Mouse (Mus musculus) ZHBTc4 (cell line): ENCODE results near the gene Olfr922.
A peak's percentile ranks its signal among the peaks of the same experiment; 100 is the strongest.

ENCODE experiments used
- DNase-seq: peaks from one replicate; pipeline ENCODE4 v3.0.0-alpha.2; 2011; ENCODE audit warnings: low read depth, low spot score

Gene Olfr922

DNA sequence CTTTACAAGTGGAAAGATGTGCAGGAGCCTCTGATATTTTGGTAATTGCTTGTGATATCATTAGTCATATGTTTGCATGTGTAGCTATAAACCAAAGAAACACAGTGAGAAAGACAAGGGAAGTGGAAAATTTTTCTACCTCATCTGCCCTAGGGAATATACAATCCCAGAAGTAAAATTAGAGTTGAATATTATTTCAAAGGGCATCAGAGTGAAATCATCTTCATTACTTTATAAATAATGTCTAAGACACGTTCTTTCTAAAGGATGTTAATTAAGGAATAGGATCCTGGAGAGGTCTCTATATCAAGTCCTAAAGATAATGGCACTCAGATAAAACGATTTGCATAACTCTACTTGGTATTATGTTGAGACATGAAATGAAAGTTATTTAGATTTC, at the start of gene Olfr922:
TSS of gene Olfr922 (plus strand) at position 301 of the 400 bp plus-strand sequence.
- no peak for DNase-seq

DNA sequence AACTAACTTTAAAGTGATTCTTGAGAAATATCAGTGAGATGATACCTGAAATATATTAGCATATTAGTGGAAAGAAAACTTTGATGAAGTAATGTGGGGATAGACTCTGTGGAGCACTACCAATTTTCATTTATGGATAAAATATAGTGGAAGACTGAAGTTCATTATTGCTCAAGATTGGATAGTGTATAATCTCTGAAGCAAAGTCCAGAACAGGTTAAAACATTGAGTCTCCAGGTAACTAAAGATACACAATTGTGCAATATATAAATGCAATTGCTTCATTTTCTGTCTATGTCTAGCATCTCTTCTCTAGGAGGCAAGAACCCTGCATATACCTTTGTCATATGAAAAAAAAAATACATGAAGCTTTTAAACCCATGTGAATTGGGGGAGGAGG, 41.6 kb upstream of the Olfr922 start, which contains the start of gene Olfr921:
TSS of gene Olfr921 (plus strand) at position 301 of the 400 bp plus-strand sequence.
- DNase-seq = no peak

DNA sequence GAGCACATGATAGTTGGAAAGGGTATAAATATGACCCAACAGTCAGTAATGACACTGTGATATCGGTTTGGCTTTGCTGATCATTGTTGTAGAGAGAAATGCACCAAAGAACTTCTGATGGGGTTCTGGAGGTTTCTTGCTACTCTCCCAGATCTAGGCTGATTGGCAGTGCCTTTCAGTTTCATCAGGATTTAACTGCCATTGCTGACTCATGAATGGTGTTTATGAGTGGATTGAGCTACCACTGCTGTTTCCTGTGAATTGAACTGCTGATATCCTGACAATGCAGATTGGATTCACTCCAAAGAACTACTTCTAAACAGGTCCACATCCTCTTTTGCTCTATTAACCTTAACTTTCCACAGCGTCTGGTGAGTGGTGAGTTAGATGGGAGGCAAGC, 21.7 kb upstream of the Olfr922 start:
- no peak for DNase-seq

DNA sequence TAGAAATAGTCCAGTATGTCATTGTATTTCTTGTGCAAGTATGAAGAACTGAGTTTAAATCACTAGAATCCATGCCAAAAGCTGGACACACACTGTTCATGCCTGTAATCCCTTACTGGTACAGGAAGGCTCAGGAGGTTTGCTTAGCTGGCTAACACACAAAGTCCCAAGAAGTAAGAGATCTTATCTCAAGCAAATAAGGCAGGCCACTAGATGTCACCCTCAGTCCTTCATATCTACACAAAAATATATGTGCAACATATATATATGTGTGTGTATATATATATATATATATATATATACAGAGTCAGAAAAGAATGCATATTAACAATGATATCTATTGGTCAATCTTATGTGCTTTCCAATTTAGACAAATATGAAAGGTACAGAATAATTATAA, 8.7 kb upstream of the Olfr922 start:
- no peak for DNase-seq

DNA sequence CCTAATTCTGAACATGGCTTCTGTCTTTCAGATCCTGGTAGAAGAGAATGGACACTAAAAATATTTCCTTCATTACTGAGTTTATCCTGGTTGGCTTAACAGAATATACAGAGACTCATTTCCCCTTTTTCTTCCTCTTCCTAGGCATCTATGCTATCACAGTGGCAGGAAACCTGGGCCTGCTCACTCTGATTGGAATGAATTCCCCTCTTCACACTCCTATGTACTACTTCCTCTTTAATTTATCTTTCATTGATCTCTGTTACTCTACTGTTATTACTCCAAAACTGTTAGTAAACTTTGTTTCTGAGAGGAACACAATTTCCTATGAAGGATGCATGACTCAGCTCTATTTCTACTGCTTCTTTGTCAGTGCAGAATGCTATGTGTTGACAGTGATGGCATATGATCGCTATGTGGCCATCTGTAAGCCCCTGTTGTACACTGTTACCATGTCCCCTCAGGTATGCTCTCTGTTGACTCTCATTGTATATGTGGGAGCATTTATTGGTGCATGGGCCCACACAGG, 1.1 kb downstream of the Olfr922 start:
- no peak for DNase-seq

DNA sequence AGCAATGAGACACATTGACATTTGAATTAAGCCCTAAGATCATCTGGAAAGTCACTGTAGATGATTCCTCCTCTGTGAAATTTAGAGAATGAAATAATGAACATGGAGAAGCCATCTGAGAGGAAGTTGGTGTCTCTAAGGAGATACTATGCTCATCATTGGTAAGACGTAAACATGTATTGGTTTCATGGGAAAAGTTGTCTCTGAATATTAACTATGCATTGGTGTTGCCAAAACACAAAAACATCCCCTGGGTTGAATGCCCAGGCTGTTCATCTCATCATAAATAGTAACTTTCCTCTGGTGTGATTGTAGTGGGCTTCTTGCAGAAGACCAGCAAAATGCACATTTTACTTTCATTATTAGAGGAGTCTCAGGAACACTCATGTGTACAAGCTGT, 11.8 kb downstream of the Olfr922 start, which contains the start of gene Olfr923:
TSS of gene Olfr923 (plus strand) at position 301 of the 400 bp plus-strand sequence.
- no peak for DNase-seq

DNA sequence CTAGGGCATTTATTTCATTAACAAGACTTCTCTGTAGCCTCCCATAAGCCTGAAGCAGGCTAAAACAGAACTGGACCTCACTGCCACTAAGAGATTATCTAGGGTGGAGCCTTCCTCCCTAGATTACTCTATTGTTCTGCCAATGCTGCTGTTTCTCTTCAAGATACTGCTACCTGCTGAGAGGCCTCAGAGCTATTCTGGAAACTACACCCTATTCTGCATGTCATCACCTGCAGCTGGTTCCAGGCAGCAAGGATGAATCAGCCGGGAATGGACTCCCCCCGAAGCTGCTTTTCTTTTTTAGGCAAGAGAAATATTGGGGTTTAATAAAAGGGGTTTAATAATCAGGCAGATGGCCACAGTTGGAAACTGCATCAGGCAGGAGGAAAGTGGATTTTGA, 18.6 kb downstream of the Olfr922 start:
- peak; percentile 71 for DNase-seq

DNA sequence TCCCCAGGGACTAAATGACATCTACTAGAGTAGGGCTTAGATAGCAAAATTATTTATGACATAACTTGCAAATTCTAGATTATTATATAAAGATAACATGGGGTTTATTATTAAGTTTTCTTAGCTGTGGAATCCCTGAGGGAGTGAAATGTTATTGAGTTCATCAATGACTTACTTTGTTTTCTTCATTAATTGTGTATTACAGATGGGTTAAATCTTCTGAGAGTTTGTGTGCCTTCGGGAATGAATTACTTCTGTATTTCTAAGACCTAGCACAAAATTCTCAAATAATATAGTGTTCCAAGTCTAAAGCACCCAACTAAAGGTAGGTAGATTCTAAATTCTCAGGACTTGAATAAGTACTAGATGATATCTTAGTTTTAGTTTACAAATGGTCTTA, 29.7 kb downstream of the Olfr922 start, which contains the start of gene Olfr924:
TSS of gene Olfr924 (plus strand) at position 301 of the 400 bp plus-strand sequence.
- no peak for DNase-seq

DNA sequence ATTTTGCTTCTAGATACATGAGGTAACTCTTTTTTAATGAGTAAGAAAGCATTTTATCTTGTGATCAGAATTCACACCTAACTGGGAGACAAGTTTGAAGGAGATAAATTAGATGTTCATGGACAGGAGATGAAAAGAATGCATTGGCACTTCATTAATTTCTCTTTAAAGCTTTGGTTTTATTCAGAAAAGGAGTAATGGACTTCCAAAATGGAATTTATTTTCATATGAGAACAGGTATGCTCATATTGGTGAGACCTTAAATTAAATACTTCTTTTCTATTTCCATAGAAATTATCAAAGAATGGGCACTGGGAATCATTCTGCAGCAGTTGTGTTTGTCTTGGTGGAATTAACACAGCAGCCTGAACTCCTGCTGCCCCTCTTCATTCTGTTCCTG, 40.3 kb downstream of the Olfr922 start, which contains the start of gene Olfr26:
TSS of gene Olfr26 (plus strand) at position 301 of the 400 bp plus-strand sequence.
- no peak for DNase-seq
